Mouse (Mus musculus) megakaryocyte, embryonic 14.5 days (primary cell): ENCODE data around the gene Hs6st3.

Experiments used
- FLI1 ChIP-seq: IDR thresholded peaks from 2 replicates; pipeline ENCODE4 v1.6.1; 2012; ENCODE audit warnings: low read length, inconsistent platforms, mixed read lengths
- GATA1 ChIP-seq: IDR thresholded peaks from 3 replicates; pipeline ENCODE4 v1.6.1; 2012; ENCODE audit warnings: mixed read lengths, low read length, inconsistent platforms, borderline replicate concordance

DNA sequence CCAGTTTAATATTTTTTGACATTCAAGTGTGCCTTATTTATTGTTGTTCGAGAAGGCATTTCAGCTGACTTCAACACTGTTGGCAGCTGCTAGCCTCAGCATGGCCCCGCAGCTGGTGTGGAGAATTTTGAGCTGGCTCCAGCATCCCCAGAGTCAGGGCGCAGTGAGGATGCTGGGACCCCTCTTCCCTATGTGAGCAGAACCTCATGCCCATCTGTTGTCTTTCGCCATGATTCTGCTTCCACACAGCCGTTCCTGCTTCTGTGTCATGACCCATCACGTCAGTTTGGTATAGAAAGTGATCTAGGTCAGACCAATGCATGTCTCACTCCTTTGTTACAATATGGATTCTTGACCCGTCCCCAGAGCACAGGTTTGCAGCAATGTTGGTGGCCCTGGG, 231.9 kb downstream of the Hs6st3 start:
- TF ChIP-seq GATA1 (no peak), FLI1 (no peak)
